Mouse (Mus musculus) right cerebral cortex, postnatal 4 days (tissue): ENCODE data around the gene Abca8b.
A peak's percentile ranks its signal among the peaks of the same experiment; 100 is the strongest.
"Not testable (repeated sequence)": the region's sequence is repeated elsewhere in the genome, so short reads cannot be mapped to it uniquely, and the experiment has no call there.

Source experiments
- DNase-seq: peaks from one replicate; pipeline ENCODE4 v3.0.0-alpha.2; 2022

Abca8b gene

DNA sequence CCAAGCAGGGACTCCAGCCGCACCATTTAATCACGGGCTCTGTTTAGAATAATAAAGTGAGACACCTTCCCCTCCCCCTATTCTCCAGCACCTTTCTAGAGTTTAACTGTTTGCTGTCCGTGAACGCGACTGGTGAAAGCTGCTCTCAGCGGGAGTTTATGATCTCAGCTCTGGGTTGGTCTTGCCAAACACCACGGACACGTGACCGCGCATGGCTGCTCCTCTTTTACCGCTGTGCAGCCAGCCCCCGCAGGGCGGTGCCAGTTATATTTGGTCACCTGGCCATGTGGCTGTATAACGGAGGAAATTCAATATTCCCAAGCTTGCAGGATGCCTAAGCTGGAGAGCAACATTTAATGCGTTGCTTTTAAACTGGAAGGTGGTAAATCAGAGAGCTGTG lies at the start of gene Abca8b:
TSS of gene Abca8b (minus strand) at position 222 of the 400 bp plus-strand sequence.
- DNase-seq, result peak; percentile 67

DNA sequence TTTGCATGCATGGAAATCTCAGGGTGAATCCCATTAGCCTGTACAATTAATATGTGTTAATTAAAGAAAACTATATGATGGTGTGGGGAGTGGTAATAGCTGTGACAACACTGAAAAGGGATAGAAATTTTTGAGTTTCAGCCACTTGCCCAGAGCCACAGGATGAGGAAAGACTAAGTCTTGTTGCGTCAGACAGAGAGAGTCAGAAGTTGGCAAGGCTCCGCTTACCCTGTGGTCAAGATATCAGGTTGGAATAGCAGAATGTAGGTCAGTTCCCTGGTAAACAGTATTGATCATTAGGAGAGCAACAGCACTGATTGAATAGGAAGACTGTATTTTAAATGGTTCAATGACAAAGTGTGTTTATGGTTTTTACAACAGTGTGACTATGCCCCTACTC lies 42.1 kb upstream of the Abca8b start:
- DNase-seq, result no peak

DNA sequence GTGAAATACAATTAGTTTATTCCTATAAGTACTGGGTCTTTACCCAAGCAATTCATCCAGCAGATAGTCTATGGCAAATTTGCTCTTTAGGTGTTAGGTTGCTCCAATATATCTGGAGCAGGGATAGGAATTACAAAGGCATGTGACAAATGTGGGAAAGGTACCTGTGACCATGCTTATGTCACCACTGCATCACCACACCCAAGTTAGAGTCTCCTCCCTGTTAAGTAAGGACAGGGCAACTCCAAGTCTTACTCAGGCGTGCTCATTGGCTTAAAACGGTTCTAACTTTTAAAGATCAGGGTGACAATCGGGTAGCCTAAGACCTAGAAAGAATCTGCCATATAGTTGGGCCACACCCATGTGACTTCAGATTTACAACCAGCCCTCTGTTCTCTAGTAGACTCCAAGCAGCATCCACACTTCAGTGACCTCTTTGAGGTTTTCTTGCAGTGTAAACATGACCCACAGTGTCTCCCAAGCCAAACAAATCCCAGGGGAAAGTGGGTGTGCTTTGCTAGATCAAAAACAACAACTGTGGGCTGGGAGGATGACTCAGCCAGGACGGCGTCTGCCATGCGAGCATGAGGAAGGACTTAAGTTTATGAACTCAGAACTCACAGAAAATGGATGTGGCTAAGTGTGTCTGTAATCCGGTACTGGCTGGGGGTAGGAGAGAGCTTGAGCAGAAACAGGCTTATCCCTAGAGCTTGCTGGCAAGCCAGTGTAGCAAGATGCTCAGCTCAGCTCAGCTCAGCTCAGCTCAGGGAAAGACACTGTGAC lies 33.5 kb upstream of the Abca8b start:
- no peak for DNase-seq

DNA sequence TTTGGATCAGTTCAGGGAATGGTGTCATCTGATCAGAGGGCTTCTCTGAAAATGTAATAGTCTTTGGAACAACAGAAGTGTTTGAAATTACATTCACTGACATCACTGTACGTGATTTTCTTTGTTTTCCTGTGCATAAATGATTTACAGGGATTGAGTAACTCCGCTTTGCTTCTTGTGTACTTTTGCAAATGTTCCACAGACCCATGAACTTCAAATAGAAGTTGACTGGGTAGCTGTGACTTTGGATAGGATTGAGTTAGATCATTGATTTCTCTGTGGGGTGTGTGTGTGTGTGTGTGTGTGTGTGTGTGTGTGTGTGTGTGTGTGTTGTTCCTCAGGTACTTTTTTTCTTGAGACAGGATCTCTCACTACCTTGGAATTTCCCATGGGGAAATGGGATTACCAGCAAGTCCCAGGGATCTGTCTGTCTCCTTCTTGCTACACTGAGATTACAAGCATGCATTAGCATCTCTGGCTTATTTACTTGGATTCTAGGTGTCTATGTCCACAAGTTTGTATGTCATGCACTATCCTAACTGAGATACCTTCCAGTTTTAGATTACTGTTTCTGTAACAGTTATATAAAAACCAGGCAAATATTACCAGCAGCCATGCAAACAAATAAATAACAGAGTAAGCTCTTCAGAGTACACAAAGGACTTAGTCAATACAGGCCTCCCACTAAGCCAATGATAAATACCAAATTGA lies 15.3 kb upstream of the Abca8b start:
- no peak for DNase-seq

DNA sequence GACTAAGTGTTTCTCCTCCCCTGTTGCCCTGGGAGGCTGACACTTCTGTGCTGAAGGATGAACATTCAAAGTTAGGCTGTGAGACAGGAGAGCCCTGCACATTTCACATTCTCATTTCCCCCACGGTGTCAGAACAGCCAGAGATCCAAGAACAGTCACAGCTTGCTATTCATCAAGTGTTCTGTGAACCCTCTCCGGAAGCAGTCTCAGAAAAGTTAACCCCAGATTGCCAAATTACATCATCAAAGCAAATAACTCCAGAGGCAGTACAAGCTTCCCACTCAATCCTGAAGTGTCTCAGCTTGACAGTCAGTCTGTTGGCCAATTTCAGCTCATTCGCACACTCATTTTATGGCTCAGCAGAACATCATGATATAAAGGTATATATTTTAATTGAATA lies 632 bp downstream of the Abca8b start:
- no peak for DNase-seq

DNA sequence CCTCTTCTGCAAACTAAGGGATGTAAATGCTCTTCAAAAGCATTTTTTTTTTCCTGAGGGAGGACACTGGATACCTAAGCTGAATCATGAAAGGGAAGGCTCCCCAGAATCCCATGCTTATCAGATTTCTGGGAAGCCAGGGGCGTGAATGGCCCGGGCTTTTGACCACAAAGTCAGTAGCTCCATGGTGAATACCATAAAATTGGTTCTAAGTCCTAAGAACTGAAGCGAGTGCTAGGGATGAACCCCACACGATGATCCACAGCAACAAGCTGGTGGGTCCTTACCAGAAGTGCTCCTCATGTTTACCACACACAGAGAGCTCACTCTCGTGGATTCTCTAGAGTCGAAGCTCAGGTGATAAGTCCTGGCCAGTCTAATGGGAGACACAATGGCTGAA lies 1.6 kb downstream of the Abca8b start:
- no peak for DNase-seq

DNA sequence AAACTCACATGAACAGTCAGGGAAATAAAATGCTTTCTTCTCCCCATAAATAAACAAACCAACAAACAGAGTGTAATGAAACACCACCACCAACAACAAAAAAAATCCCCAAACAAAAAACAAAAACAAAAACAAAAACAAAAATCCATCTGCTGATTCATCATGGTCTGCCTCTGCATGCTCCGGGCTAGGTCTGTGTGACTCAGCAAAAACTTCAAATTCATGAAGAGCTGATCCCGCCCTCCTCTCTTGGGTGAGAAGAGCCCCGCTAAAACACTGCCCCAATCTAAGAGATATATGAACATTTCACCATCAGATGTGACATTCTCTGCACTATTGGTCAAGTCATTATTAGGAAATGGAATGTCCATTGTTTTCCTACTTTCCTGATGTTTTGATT lies 4.4 kb downstream of the Abca8b start:
- DNase-seq, result no peak

DNA sequence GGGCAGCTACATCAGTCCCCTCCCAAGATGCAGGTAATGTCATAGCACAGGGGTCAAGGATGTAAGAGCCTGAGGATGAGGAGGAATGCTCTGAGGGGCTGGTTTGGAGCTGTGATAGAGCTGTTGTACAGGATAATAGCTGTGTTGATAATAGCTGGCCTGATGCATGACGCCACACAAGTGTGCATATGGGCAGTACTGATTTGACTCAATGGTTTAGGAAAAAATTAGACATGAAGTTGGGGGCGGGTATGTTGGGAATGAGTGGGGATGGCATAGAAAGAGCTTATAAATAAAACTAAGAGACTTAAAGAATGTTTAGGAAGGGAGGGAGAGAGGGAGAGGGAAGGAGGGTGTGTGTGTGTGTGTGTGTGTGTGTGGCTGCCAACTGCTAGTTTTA lies 5.4 kb downstream of the Abca8b start:
- DNase-seq, result no peak

DNA sequence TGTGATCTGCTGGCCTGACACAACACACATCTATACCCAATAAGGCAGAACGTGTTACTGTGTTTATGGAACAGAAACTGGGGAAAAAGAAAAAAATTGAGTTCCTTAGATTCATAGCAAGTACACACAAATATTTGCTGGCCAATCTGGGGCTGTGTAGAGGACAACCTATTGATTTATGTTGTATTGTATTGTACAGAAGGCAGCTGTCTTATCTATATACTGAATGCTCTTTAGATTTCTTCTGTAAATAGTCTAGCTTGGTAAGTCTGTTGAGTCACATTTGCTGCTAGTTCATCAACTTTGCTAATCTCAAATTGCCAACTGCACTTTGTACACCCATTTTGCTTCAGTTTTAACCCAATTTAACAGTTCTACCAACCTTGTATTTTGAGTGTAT lies 7.5 kb downstream of the Abca8b start:
- no peak for DNase-seq

DNA sequence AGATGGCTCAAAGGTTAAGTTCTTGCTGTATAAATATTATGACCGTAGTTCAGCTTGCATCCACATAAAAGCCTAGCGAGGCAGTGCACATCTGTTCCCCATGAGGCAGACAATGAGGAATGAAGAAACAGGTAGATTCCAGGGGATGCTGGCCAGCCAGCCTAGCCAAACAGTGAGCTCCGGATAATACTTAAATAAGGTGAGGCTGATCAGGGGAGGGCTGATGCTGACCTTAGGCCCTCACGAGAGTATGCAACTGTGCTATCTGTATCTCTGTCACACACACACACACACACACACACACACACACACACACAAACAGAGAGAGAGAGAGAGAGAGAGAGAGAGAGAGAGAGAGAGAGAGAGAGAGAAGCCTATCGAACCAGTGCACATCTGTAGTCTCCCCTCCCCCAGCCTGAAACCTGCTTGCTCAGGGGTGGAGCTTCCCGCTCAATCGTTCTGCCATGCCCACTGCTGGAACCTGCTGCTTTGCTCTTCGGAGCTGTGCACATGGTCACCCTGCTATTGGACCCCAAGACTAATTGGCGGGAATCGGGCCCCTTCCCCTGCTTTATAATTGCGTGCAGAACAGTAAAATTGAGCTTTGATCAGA lies 8.1 kb downstream of the Abca8b start:
- DNase-seq, result not testable (repeated sequence)

DNA sequence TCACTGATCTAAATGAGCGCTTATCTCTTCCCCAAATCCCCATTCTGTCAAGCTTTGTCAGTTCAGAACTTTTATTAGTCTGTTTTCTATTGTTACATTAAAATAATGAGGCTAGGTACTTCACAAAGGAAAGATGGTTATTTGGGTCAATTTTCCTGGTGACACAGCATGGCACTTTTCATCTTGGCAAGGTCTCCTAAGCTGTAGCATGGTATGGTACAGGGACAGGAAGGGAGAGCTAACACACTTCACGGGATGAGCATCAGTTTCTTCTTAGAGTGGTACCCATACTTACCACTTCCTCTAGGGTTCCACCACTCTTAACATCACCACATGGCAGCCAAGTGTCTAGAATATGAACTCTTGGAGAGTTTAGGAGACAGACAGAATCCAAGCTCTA lies 13.8 kb downstream of the Abca8b start:
- DNase-seq, result no peak

DNA sequence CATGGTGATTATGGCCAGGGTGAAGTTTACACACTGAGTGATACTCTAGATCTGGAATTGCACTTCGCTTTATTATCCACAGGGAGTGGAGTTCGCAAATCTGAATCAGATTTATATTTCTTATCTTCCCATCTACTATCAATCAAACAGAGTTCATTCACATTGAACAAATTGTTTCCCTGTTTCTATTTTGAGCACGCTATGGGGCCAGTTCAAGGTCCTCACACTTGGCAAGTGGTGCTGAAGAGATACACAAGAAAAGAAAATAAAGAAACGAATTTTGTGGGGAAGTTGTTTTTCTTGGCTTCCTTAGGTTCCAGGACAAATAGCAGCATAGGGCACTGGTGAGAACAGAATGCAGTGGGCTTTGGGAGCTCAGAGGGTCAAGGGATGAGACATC lies 25.1 kb downstream of the Abca8b start:
- no peak for DNase-seq

DNA sequence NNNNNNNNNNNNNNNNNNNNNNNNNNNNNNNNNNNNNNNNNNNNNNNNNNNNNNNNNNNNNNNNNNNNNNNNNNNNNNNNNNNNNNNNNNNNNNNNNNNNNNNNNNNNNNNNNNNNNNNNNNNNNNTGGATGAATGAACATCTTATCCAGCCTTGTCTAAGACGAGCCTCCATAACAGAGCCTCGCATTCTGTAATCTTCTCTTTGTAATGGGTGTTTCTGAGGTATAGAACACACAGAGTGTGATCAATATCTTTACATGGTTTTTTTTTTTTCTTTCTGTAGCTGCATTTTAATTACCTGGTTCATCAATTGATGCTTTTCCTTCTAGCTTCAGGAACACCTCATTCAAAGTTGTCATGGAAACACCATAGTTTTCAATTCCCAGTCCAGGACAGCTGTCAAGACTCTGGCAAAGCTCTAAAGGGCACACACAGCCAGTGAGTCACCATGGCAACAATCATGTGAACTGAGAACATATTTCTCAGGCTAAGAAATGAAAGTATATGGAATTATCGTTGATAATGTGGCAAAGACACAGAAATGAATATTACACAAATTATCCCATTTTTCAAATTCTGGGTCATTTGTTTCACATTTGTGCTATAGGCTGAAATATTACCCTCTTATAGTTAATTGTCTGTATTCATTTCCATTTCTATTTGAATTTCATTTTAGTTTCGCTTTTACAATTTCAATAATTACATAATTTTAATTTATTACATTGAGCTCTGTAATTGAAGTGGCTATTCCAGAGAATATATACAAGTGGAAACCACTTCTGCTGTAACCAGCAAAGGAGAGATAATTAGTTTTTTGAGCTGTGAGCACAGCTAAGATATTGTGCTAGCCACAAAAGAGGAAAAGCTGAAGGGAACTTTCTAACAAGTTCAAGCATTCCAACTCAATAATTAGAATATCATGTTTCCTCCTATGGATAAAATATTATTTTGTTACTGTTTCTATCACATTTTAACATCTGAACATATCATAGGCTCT lies 33.9 kb downstream of the Abca8b start:
- no peak for DNase-seq

DNA sequence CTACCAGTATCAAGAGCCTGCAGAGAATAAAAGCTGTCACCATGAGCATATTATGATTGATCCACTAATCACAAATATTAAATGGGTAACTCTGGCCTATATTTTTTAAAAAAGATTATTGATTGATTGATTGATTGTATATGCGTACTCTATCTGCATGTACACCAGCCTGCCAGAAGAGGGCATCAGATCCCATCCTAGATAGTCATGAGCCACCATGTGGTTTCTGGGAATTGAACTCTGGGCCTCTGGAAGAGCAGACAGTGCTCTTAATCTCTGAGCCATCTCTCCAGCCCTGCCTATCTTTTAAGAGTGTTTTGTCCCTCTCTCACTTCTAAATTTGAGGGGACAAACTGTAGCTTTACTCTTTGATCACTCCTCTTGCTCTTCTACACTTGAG lies 40.5 kb downstream of the Abca8b start:
- no peak for DNase-seq

DNA sequence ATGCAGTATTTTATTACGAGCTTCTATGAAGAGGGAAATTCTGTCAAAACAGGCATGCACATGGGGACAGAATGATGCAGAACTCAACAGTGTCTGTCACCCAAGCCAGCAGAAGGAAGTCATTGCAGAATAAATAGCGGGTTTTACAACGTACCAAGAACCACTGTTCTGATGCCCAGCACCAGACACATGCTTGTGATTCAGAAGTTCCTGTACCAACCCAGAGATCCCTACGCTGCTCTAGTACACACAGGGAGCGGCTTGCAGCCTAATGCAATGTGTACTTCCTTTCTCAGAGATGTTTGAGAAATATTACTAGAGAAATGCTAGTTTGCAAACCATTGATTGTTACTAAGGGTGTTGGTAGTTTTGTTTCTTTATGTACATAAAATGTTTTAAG lies 58.7 kb downstream of the Abca8b start:
- DNase-seq, result no peak

DNA sequence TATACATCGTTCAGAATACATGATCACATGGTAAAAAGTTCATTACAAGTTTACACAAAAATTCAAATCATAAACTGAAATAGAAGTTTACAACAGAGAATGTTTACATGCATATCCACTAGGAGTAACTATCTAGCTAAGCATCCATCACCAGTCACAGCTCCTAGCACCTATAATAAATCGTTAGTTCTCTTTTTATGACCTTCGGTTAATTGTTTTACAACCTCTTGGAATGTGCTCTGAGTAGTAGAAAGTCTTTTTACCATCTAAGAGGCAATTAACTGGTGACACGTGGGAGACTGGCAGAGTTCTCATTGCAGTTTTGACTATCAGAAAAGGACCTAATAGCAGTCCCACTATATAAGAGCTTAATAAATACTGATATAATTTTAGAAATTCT lies 62.4 kb downstream of the Abca8b start:
- not testable (repeated sequence) for DNase-seq

DNA sequence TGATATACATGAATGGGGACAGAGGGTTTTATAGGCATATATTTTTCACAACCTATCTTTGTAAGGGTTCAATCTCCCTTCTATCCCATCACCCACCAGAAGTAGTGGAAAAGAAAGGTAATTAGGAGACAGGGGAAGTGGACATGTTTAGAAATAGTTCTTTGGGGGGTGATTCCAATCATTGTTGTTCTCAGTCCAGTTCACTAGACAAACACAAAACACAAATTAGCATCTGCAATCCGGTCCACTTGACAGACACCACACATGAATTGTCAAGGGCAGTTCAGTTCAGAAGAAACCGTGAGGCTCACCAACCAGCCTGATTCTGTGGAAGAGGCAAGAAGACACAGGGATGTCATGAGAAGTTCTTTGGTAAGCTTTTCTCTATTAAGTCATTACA lies 67.2 kb downstream of the Abca8b start:
- no peak for DNase-seq

DNA sequence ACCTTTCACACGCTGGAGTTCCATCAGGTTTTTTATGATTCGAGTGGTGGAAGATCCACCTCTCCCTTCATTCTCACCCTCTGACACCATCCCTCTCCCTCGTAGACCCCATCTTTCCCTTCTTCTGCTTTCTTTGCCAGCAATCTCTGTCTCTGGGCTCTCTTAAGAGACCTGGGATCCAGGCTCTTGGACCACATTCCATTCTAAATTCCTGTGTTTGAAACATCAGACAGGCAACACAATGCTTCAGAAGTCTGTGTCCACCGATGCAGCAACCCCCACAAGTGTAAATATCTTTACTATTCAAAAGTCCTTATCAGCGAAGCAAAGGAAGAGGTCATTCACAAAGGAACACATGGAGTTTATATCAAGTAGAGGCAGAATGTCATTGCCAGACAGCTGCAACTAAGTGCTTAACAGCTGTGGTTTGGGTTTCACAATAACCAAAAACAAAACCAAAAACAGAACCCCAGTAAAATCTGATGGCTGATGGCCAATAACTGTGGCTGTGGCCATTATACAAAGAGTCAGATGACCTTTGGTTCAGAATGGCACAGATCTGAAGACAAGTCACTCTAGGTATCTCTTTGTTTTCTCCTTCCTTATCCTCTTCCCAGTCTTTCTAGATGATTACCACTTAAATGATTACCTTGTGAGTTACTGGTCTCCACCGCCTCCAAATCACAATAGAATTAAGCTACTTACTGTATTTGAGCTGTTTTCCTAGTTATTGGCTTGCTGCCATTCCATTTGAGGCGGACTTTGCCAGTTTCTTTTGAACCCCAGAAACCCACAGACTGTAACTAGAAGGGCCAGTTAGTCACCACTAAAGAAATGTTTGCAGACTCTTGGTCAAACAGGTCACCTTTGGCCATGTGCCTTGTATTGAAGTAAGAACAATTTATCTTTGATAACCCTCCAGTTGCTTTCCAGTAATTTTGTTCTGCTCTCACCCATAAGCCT lies 68.6 kb downstream of the Abca8b start:
- DNase-seq, result no peak

DNA sequence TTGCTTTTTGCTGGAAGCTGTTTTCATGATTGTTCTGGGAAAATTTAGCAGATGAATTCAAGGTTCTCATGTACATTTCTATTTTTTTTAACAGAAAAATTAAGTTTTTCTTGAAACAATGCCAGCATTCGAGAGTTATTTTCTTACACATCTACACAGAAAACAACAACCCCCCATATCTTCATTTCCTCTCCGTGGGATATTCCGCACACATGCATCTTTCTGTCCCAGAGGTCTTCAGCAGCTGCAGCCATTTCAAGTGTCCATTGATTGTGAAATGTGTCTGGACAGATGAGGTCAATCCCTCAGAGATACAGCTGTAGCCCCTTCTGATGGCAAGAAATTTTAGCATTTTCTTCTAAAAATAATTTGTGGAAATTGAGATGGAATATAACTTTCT lies 73.4 kb downstream of the Abca8b start:
- no peak for DNase-seq

DNA sequence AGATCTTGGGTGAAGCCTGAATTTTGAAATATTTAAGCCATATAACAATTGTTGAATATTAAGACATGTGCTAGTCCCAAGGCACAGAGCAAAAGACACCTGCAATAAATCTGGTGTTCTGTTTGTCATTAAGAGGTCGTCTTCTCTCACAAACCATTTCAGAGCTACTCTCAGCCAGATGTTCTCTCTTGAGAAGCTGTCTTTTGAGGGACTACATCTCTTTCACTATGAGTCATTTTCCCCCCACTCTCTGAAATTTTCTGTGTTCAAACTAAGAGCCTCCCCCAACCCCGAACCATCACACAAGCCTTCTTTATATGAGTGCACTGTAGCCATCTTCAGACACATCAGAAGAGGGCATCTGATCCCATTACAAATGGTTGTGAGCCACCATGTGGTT lies 76.2 kb downstream of the Abca8b start:
- DNase-seq, result no peak

DNA sequence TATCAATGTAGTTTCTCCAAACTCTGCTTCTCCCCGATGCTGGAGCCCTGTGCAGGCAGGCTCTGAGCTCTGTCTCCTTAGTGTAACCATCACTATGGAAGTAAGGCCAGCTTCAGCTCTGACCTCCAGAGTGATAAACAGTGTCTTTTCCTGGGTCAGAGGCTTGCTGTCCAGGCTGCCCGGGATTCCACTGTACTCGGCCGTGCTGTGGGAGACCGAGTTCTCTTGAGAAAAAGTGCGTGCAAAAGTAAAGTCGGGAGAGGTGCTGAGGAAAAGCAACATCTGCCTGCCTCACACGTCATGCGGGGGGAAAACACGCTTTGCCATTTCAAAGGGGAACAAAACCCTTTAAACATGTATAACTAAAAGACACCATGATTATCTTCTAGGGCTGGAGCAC lies 79.0 kb downstream of the Abca8b start:
- no peak for DNase-seq

DNA sequence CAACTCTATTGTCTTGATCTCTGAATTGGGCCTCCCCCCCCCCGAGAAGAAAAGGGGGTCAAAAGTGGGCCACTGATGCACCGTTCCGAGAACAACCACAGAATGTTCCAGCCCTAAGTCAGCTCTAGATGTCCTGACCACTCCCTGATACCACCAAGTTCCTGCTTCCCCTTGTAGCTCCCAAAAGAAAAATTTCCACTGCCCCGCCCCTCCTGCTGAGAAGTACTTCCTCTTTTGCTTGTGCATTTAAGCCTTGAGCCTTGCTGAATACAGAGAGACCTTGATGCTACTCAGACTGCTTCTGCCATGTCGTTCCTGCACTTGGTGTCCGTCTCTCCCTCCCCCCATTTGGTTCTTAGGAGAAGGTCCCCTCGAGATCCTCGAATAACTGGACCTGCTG lies 82.5 kb downstream of the Abca8b start:
- DNase-seq, result not testable (repeated sequence)
